Mouse (Mus musculus) G1E-ER4 (cell line): Measurements from ENCODE around the gene Cyfip2. TPM values are rescaled to one million over a fixed set of nuclear protein-coding genes. Genes with fewer than 3 reads are reported as not detected.

ENCODE experiments used
- GATA1 ChIP-seq: IDR thresholded peaks from one replicate; pipeline ENCODE4 v1.8.0; 2012; ENCODE audit warnings: low read length, inconsistent platforms
- polyA plus RNA-seq: library from polyadenylated mRNA; stranded (reverse); fragments of >175 nt; gene quantifications from 2 replicates; pipeline ENCODE4 v1.2.3, GENCODE M21; 2012

Gene Cyfip2
- polyA plus RNA-seq, 1 experiment: 0.44 TPM

DNA sequence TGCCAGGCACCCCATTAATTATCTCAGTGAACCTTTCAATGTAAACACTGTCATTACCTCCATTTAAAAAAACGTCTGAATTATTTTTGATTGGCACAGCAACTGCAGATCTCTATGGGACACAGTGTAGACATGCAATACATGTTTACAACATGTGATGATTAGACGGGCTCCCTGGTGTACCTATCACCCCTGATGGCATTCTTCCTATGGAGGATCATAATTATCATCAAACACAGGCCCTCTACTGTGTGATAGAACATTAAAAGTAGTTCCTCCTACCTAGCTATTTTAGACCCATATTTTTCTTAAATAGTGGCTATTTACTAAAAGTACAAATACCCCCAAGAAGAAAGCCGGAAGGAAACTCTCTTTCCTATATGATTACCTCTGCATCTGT lies 42.8 kb downstream of the Cyfip2 start:
- TF ChIP-seq GATA1: no peak

- TF ChIP-seq GATA1: no peak
These were observed 43.3 kb downstream of the Cyfip2 start for GRCm38 (mm10) chr11:46269391-46269790.

GRCm38 (mm10) chr11:46268991-46269390 lies 43.7 kb downstream of the Cyfip2 start:
- no peak for TF ChIP-seq GATA1

GRCm38 (mm10) chr11:46265031-46265786 lies 47.5 kb downstream of the Cyfip2 start:
- TF ChIP-seq GATA1: no peak

- no peak for TF ChIP-seq GATA1
These were observed 48.1 kb downstream of the Cyfip2 start for GRCm38 (mm10) chr11:46264584-46264983.

GRCm38 (mm10) chr11:46263291-46263690 lies 49.4 kb downstream of the Cyfip2 start:
- TF ChIP-seq GATA1: no peak

DNA sequence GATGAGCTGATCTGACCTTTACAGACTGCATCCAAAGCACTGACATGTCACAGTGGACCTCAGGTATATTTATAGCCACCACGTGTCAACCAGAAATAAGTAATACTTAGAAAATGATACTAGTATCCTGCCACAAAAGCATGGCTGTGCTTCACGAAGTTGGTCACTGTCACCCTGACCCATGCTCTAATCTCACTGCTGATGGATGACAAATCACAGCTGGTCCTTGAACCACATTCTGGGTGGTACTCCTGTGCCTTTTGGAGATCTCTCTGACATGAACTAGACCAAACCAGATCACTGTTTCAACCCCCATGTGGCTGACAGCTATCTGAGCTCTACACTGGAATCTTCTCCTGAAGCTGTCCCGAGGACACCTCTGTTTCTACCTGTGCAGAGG lies 49.8 kb downstream of the Cyfip2 start:
- no peak for TF ChIP-seq GATA1

- no peak for TF ChIP-seq GATA1
These were observed 53.9 kb downstream of the Cyfip2 start for GRCm38 (mm10) chr11:46258749-46259148.

GRCm38 (mm10) chr11:46258207-46258606 lies 54.5 kb downstream of the Cyfip2 start:
- TF ChIP-seq GATA1: no peak

GRCm38 (mm10) chr11:46255291-46255690 lies 57.4 kb downstream of the Cyfip2 start:
- TF ChIP-seq GATA1: no peak

DNA sequence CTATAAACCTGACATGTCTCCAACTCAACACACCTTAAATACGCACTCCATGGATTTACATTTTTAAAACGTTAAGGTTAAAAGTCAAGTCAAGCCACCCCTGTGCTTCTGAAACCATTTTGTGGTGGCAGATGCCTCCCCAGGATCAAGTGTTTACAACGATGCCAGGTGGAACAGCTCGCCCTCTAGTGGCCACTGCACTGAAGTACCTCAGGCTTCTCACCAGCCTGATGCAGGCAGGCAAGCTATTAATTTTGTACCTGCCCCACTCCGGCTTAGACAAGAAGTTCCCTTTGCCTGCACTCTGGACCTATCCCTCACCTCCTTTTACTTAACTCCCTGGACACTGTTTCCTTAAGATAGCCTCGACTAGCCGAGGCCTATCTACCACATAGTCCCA lies 60.7 kb downstream of the Cyfip2 start:
- TF ChIP-seq GATA1: no peak

DNA sequence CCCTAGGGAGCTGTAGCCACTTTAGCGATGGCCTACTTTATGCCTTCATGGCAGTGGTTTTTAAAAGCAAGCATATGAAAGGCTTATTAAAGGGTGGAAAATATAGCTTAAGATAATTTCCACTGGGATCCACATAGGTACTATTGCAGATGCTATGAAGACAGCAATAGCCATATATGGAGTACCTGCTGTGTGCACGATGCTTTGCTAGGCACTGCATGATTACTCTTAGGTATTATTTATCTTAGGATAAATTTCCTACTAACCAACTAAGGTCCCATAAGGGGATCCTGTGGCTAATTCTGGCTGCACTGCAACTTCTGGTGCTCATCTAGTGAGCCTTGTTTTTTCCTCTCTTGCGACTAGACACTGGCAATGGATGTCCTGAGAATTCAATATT lies 64.3 kb downstream of the Cyfip2 start:
- TF ChIP-seq GATA1: no peak

DNA sequence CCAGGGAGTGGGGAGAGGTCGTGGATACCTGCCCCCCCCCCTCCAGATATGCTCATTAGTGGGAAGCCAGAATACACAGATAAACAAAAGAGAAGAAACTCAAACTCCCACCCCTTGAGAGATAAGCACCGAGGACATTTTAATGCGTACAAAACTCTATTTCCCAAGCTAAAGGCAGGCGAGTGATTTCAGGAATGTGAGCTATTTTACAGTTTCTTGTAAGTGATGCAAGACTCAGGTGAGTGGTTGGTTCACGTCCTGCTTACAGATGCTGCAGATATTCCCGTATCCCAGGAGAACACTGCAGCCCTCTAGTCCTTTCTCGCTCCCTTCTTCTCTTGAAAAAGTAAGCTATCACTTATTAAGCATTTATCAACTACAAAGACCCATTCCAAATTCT lies 66.3 kb downstream of the Cyfip2 start:
- TF ChIP-seq GATA1: no peak

GRCm38 (mm10) chr11:46245926-46246325 lies 66.7 kb downstream of the Cyfip2 start:
- TF ChIP-seq GATA1: no peak

GRCm38 (mm10) chr11:46244731-46245604 lies 67.7 kb downstream of the Cyfip2 start:
- no peak for TF ChIP-seq GATA1

DNA sequence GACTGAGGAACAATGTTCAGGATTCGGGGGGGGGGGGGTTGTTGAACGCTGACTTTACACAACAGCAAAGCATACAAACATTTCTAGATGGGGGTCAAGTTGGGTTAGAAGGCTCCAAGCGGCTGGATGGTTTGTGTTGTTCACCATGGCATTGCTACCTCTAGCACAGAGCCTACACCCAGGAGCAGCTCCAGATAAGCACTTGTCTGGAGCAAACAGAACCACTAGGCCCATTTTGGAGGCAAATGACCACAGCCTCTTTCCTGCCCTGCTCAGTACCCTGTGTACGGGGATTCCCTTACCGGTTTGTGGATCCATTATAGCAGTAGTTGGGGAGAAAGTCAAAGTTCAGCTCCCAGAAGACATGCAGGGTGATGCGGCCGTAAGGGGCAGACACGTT lies 70.7 kb downstream of the Cyfip2 start:
- TF ChIP-seq GATA1: no peak

DNA sequence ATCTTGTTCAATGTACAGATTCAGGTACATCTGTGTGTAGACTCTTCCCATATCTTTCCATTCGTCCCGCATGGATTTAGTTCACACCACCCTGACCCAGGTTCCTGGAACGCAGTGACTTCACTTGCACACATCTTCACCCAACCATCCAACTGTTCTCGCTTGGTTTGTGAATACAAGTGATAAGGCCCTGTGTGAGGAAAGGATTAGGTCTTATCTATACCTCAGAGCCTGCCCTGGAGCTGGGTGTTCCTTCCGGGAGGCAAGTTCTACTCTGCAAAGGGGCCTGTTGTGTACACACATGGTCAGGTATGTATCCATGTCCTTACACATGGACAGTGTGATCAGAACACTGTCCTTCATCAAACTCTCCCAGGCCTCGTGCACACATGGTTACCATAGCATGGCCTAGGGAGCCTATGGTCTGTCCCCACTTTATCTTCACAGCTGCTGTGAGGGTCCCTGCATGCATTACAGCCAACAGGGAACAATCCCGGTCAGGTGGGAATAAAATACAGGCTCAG lies 71.4 kb downstream of the Cyfip2 start:
- no peak for TF ChIP-seq GATA1

DNA sequence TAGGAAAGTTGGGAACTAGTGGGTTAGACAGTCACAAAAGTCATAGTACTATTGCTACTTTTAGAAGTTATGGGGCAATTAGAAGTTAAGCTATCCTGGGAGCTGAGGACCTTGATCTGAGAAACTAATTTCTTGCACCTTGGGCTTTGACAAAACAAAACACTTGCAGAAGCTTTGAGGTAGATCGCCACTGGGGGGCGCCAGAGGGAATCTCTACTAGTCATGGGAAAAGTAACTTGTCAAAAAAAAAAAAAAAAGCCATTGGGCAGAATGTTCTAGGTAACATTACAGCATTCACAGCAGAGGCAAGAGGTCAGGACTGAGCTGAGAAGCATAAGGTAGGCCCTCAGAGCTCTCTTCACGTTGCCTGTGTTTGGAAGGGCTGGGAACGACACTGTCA lies 75.7 kb downstream of the Cyfip2 start:
- TF ChIP-seq GATA1: no peak
